Mouse (Mus musculus): Measurements from ENCODE around the gene Ap2b1.
"Not testable (repeated sequence)": the region's sequence is repeated elsewhere in the genome, so short reads cannot be mapped to it uniquely, and the experiment has no call there.

Ap2b1 gene

DNA sequence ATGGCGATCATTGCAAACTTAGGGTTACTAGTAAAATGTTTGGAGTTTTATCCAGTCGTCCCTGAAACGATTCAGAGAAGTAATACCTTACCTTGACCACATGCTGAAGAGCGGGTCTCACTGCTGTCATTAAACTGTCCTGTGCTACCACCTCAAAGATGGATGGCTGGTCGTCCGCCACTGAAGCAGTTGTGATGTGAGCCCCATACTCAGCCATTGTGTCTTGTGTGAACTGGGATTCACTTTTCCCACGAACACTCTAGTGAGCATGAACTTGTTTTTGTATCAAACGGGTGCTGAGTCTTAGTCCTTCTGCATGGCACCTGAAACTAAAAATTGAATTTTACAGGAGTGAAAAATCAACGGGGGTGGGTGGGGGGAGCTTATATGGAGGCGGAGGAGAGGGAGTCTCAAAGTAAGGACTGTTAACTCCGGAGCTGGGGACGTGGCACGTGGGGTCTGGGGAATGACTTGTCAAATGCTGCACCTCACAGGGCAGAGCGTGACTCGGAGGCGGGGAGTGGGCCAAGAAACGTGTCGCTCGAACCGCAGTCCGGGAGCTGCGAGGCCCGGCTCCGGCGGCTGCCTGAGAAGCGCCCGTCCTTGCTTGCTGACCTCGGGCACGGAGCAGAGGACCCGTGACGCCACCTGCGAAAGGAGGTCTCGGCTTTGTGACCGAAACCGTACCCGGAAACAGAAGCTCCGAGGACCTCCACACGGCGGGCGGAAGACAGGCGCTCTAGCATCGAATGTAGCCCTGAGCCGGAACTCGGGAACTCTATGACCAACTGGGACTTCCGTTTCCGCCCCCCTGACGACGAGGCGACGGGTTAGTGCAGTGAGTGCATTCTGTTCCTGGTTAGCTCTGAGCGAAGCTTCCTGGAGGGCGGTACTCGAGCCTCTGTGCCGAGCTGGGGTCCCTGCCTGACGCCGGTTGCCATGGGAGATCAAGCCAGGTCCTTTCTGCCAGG lies at the start of gene Ap2b1:
TSS of gene Ap2b1 (plus strand) at position 800 of the 971 bp plus-strand sequence.
- peak; percentile 72 for DNase-seq (ENCODE audit: low spot score)

GRCm38 (mm10) chr11:83257211-83257610 lies 41.6 kb upstream of the Ap2b1 start:
- not testable (repeated sequence) for DNase-seq (ENCODE audit: low spot score)

- no peak for DNase-seq (ENCODE audit: low spot score)
These were observed 36.2 kb upstream of the Ap2b1 start for GRCm38 (mm10) chr11:83262673-83263072.

DNA sequence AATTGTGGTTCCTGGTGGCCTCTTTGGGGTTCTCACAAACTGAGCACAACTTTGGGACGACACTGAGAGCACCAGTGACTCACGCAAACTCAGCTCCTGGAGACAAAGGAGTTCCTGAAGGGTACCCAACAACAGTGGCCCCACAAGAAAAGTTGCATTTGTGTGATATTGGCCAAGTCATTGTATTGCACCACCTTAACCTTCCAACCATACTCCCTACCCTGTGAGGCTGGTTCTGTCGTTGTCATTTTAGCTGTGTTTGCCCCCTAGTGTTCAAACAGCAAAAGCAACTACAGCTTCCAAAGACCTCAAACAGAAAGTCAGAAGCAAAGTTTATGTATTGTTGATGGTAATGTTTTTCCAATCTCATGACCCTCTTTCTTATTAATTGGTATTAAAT lies 35.7 kb upstream of the Ap2b1 start:
- DNase-seq (ENCODE audit: low spot score) = no peak

- DNase-seq (ENCODE audit: low spot score) = no peak
These were observed 28.0 kb upstream of the Ap2b1 start for GRCm38 (mm10) chr11:83270842-83271150.

DNA sequence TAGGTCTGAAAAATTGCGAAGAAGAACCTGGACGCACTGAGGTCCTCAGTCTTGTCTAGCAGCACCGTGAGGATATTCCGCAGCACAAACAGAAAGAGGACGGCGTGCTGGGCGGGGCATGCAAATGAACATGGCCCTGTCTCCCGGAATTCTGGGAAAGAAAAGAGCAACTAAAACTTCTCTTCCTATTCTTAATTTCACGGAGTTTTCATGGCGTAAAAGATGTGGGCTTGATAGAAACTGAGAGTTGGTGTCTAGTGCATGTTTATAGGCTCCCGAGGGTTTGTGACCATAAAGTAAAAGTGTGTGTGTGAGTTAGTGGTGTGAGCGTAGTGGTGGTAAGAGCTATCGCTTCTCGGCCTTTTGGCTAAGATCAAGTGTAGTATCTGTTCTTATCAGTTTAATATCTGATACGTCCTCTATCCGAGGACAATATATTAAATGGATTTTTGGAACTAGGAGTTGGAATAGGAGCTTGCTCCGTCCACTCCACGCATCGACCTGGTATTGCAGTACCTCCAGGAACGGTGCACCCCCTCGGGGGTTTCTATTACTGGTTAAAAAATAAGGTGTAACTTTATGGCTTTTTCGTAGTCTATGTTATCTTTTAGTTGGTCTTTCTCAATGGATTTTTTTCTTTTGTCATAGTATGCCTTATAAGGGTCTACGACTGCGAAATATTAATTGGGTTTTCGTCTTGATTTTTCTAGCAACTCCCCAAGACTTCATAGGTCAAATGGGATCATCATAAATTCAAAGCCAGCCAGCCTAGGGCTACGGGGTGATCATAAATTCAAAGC lies 27.5 kb upstream of the Ap2b1 start:
- DNase-seq (ENCODE audit: low spot score) = peak; percentile 53

- DNase-seq (ENCODE audit: low spot score) = no peak
These were observed 26.6 kb upstream of the Ap2b1 start for GRCm38 (mm10) chr11:83271951-83272843.

- no peak for DNase-seq (ENCODE audit: low spot score)
These were observed 22.6 kb upstream of the Ap2b1 start for GRCm38 (mm10) chr11:83276251-83276650.

DNA sequence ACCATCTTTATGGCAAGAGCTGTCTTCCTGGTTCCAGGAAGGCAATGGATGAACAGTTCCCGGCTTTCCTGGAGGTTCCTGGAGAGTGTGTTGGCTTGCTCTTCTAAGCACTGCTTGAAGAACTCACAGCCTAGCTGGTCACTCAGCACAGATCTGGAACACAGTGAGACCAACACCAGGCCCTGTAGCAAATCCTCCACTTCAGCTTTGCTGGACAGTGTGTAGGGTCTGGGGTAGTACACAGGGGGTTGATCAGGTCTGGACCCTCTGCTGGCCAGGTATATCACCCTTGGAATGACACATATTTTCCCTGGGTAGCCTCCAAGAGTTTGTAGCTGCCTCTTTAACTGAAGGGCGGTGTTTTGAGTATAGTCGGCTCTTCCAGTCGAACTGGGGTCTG lies 19.8 kb upstream of the Ap2b1 start:
- DNase-seq (ENCODE audit: low spot score) = no peak

DNA sequence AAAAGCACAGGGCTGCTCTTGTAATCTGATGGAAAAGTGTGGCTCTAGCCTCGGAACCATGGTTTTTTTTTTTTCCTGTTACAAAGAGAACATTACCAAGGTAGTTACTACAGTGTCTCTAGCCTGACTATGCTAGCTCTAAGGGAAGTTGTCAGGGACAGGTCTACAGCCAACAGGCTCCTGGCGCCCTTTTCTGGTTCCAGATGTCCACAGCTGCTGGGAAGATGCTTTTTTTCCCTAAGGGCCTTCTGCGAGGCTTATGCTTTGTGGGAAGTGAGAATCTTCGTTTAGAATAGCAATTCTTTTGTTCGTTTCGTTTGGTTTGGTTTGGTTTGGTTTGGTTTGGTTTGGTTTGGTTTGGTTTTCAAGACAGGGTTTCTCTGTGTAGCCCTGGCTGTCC lies 19.1 kb upstream of the Ap2b1 start:
- no peak for DNase-seq (ENCODE audit: low spot score)

GRCm38 (mm10) chr11:83282084-83282483 lies 16.7 kb upstream of the Ap2b1 start:
- DNase-seq (ENCODE audit: low spot score) = no peak

DNA sequence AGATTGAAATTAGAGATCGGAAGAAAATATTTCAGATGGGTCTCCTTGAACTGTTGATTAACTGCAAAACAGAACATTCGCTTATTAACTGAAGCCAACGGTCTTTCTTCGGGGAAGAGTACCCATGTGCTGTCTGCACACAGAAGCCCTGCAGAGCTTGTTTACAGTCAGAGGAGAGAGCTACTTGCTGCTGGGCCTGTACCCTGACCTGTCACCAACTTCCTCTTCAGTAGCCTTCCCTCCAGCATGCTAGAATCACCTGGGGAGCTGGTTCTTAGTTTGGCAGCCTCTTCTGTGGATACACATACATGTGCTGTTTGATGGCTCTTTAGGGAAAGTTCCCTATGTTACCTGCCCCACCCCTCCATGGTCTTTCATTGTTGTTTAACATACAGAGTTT lies 13.2 kb upstream of the Ap2b1 start:
- DNase-seq (ENCODE audit: low spot score) = no peak

DNA sequence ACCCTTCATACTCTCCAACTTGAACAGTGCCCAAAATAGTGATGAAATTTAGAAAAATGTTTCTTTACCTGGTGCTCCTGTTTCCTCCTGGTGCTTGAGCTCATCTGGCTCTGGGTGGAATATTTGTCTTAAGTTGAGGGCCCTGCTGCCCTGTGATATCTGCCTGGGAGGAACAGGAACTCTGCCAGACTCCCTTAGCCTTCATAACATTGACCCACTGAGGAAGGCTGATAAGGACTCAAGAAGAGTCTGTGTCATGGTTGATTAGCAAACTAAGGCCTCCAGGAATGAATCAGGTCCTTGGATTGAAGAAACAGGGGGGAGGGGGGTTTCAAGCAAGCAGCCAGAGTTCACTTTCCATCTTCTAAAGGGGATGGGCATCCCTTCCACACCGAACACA lies 12.3 kb upstream of the Ap2b1 start, which contains the start of gene Slfn14:
TSS of gene Slfn14 (minus strand) at position 161 of the 400 bp plus-strand sequence.
- DNase-seq (ENCODE audit: low spot score) = no peak

DNA sequence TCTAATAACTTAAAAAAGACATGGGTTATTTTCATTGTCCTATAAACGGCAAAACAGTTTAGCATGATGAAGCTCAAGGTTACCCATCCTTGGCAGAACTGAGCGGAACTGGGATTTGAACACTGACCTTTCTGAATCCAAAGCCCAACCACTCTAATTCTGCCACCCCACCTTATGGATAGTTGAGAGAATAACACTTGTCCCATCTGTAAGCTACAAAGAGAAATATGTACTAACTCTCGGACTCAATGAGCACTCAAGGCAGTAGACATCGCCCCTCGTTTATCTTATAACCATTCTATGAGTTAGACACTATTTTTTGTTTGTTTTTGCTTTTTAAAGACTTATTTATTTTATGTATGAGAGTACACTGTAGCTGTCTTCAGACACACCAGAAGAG lies 9.8 kb upstream of the Ap2b1 start:
- no peak for DNase-seq (ENCODE audit: low spot score)

GRCm38 (mm10) chr11:83289633-83290032 lies 9.2 kb upstream of the Ap2b1 start:
- DNase-seq (ENCODE audit: low spot score) = no peak

- DNase-seq (ENCODE audit: low spot score) = peak; percentile 78
These were observed 7.2 kb upstream of the Ap2b1 start for GRCm38 (mm10) chr11:83291375-83292250.

- DNase-seq (ENCODE audit: low spot score) = no peak
These were observed 6.6 kb upstream of the Ap2b1 start for GRCm38 (mm10) chr11:83292251-83292587.

DNA sequence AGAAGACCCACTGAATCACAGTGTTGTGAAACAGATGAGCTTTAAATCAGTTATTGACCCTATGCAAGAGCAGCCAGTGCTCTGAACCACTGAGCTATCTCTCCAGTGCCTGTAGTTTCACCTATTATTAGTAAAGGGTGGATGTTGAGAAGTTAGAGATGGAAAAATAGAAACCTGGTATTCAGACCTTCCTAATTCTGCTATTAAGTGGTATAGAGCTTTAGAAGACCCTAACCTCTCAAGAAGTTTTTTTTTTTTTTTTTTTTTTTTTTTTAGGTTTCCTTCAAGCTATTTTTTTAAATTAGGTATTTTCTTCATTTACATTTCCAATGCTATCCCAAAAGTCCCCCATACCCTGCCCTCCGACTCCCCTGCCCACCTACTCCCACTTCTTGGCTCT lies 5.6 kb upstream of the Ap2b1 start:
- DNase-seq (ENCODE audit: low spot score) = no peak

DNA sequence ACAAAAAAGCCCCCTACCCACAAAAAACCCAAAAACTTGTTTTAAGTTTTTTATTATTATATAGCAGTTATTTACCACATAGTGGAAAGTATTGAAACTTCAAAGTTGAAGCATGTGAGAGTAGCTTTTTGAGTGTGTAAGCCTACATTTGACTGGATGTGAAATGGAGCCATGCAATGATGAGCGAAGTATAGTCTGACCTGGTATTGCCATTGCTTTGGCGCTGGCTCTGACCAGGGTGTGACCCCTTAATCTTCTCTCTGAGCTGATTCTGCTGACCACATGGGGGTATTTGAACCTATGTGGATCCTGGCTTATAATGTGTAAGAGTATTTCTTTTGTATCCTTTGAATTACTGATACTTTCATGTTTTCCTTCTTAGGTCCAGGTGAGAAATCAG lies 4.7 kb upstream of the Ap2b1 start:
- DNase-seq (ENCODE audit: low spot score) = no peak

DNA sequence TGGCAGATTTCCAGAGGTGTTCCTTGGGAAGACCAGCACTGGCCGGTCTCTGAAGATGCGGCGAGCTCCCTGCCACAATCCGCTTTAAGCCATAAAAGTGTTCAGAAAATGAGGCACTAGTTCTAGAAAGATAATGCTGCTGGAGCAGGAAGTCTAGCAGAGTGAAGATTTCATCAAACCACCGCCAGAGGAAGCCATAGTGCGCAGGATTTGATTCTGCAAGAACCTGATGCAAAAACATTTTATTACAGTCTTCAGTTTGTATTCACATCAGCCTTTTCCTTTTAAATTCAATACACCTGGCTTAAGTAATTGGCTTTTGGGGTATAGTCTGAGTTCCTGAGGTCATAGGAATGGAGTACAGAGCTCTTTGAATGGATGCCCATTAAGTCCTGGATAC lies 1.0 kb upstream of the Ap2b1 start:
- no peak for DNase-seq (ENCODE audit: low spot score)

GRCm38 (mm10) chr11:83299724-83300123 lies 900 bp downstream of the Ap2b1 start:
- no peak for DNase-seq (ENCODE audit: low spot score)
